Mouse (Mus musculus) bone marrow macrophage, adult 2 months (primary cell): ENCODE data around the gene Kazn.

Experiments used
- CTCF ChIP-seq: IDR thresholded peaks from 2 replicates; pipeline ENCODE4 v1.5.1; 2012; ENCODE audit warnings: low read depth, mild to moderate bottlenecking, low read length, moderate library complexity
- POLR2A ChIP-seq: IDR thresholded peaks from 2 replicates; pipeline ENCODE4 v1.6.1; 2012; ENCODE audit warnings: mild to moderate bottlenecking, low read depth, low read length, borderline replicate concordance

DNA sequence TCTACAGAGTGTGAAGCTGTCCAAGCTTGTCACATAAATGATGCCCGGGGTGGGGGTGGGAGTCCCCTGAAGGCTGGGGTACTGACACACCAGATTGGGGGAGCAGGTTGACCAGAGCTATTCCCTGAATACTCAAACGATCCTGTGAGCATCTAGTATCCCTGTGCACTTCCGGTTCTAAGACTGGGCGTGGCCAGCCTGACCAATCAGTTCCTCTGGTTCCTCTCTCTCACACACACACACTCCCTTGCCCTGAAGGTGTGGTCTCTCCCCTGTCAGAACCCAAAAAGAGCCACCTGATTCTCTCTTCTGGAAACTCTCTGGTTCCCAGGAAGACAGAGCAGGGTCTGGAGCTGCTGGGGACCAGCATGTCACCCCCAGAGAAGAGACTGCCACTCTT lies 185.9 kb downstream of the Kazn start:
- no peak for TF ChIP-seq POLR2A
- TF ChIP-seq CTCF = no peak
